Mouse (Mus musculus) left cerebral cortex, adult 2 months (tissue): ENCODE data around the gene Hoxc9. TPM values are rescaled to one million over a fixed set of nuclear protein-coding genes. Genes with fewer than 3 reads are reported as not detected.

Source experiments
- DNase-seq, 2 experiments: peaks; one replicate each; pipeline ENCODE4 v3.0.0; 2021 to 2022; ENCODE audit warnings: low spot score in 2 of 2, mixed read lengths in 1 of 2; ENCODE audit errors: extremely low spot score in 1 of 2
- H3K27ac ChIP-seq: fragments of 200-600 bp; 2 replicates; pipeline ENCODE4 v1.8.1; 2022
- H3K4me3 ChIP-seq: fragments of 200-600 bp; 2 replicates; pipeline ENCODE4 v1.8.1; 2022
- CTCF ChIP-seq: fragments of 200-600 bp; IDR thresholded peaks from 2 replicates; pipeline ENCODE4 v1.8.1; 2022; ENCODE audit warnings: antibody characterized with exemption, mild to moderate bottlenecking, moderate library complexity
- intact Hi-C: fragments of 180-260 bp; cut with DNase I; formaldehyde crosslinking; loops from one replicate; pipeline ENCODE4 v1.15.1; 2025
- total RNA-seq, 2 experiments: library from RNA; stranded (reverse); gene quantifications; 2 replicates each; pipeline ENCODE4 v1.2.3; 2021

The Hoxc9 gene
- total RNA-seq, 2 experiments from 2014 or later, result not detected

- no peak overlapping the region for H3K27ac ChIP-seq
- no peak overlapping the region for H3K4me3 ChIP-seq
- peak; percentile 48 for TF ChIP-seq CTCF
- intact Hi-C loops, result loop anchor here (1.0 to 5.0 kb wide), 2 partner anchors 209 to 273 kb away; no protein-coding TSS in a partner anchor
- no peak for DNase-seq
Measured at GRCm38 (mm10) chr15:102970740-102971139, 5.5 kb upstream of the Hoxc9 start.

- DNase-seq, result no peak
- intact Hi-C loops, result loop anchor here (5.0 kb wide), 1 partner anchor 275 kb away; no protein-coding TSS in a partner anchor
- no peak overlapping the region for H3K4me3 ChIP-seq
- no peak for TF ChIP-seq CTCF
- H3K27ac ChIP-seq, result no peak overlapping the region
Measured at GRCm38 (mm10) chr15:102972254-102972653, 4.0 kb upstream of the Hoxc9 start.

GRCm38 (mm10) chr15:102972753-102973152, 3.5 kb upstream of the Hoxc9 start:
- no peak overlapping the region for H3K27ac ChIP-seq
- intact Hi-C loops, result loop anchor here (5.0 kb wide), 1 partner anchor 275 kb away; no protein-coding TSS in a partner anchor
- TF ChIP-seq CTCF, result no peak
- H3K4me3 ChIP-seq, result no peak overlapping the region
- DNase-seq, result no peak

GRCm38 (mm10) chr15:102975034-102975433, 1.2 kb upstream of the Hoxc9 start:
- DNase-seq, result no peak
- no peak for TF ChIP-seq CTCF
- H3K27ac ChIP-seq, result no peak overlapping the region
- intact Hi-C loops, result no loop called here
- H3K4me3 ChIP-seq, result no peak overlapping the region

- TF ChIP-seq CTCF, result no peak
- DNase-seq, result no peak
- H3K27ac ChIP-seq, result no peak overlapping the region
- H3K4me3 ChIP-seq, result no peak overlapping the region
- intact Hi-C loops, result no loop called here
Measured at GRCm38 (mm10) chr15:102975688-102976111, 539 bp upstream of the Hoxc9 start.

GRCm38 (mm10) chr15:102976631-102977422, 588 bp downstream of the Hoxc9 start:
- Histone ChIP-seq H3K27ac (no peak overlapping the region), H3K4me3 (no peak overlapping the region)
- TF ChIP-seq CTCF, result no peak
- no peak for DNase-seq
- intact Hi-C loops, result no loop called here

- DNase-seq, result no peak
- no peak for TF ChIP-seq CTCF
- intact Hi-C loops, result no loop called here
- Histone ChIP-seq H3K27ac (no peak overlapping the region), H3K4me3 (no peak overlapping the region)
Measured at GRCm38 (mm10) chr15:102977423-102977974, 1.3 kb downstream of the Hoxc9 start.

- DNase-seq, result no peak
- intact Hi-C loops, result no loop called here
- no peak for TF ChIP-seq CTCF
- H3K27ac ChIP-seq, result no peak overlapping the region
- H3K4me3 ChIP-seq, result no peak overlapping the region
Measured at GRCm38 (mm10) chr15:102978615-102979515, 2.6 kb downstream of the Hoxc9 start.

GRCm38 (mm10) chr15:102979936-102980335, 3.7 kb downstream of the Hoxc9 start:
- Histone ChIP-seq H3K27ac (no peak overlapping the region), H3K4me3 (no peak overlapping the region)
- intact Hi-C loops, result no loop called here
- no peak for DNase-seq
- no peak for TF ChIP-seq CTCF

GRCm38 (mm10) chr15:102980352-102980751, 4.1 kb downstream of the Hoxc9 start:
- intact Hi-C loops, result no loop called here
- Histone ChIP-seq H3K27ac (no peak overlapping the region), H3K4me3 (no peak overlapping the region)
- DNase-seq, result no peak
- TF ChIP-seq CTCF, result no peak

GRCm38 (mm10) chr15:102980912-102981311, 4.7 kb downstream of the Hoxc9 start:
- no peak overlapping the region for H3K4me3 ChIP-seq
- DNase-seq, result no peak
- TF ChIP-seq CTCF, result no peak
- no peak overlapping the region for H3K27ac ChIP-seq
- intact Hi-C loops, result no loop called here
